Mouse (Mus musculus): ENCODE data around the gene Ntm. TPM values are rescaled to one million over a fixed set of nuclear protein-coding genes. Genes with fewer than 3 reads are reported as not detected.

Ntm gene
- polyA plus RNA-seq, 1 experiment = 0.48 TPM

GRCm38 (mm10) chr9:29791199-29791915 is 171.6 kb downstream of the Ntm start:
- no peaks in the 10 kb centered on the region for H3K4me1 ChIP-seq (ENCODE audit: control insufficient read depth, insufficient read depth, insufficient read length, low read length)
- H3K27ac ChIP-seq (replicated peaks; ENCODE audit: low read depth, low read length) = no peak overlapping the region
- H3K4me3 ChIP-seq (ENCODE audit: insufficient read depth, low read depth, low read length) = no peak overlapping the region

GRCm38 (mm10) chr9:29790017-29790416 is 172.9 kb downstream of the Ntm start:
- Histone ChIP-seq H3K4me3 (ENCODE audit: insufficient read depth, low read depth, low read length) (no peak overlapping the region), H3K27ac (replicated peaks; ENCODE audit: low read depth, low read length) (no peak overlapping the region), H3K4me1 (ENCODE audit: control insufficient read depth, insufficient read depth, insufficient read length, low read length) (no peaks in the 10 kb centered on the region)

GRCm38 (mm10) chr9:29788855-29789254 is 174.1 kb downstream of the Ntm start:
- H3K4me1 ChIP-seq (ENCODE audit: control insufficient read depth, insufficient read depth, insufficient read length, low read length) = no peaks in the 10 kb centered on the region
- H3K27ac ChIP-seq (replicated peaks; ENCODE audit: low read depth, low read length) = no peak overlapping the region
- no peak overlapping the region for H3K4me3 ChIP-seq (ENCODE audit: insufficient read depth, low read depth, low read length)

- Histone ChIP-seq H3K27ac (replicated peaks; ENCODE audit: low read depth, low read length) (no peak overlapping the region), H3K4me1 (ENCODE audit: control insufficient read depth, insufficient read depth, insufficient read length, low read length) (no peaks in the 10 kb centered on the region), H3K4me3 (ENCODE audit: insufficient read depth, low read depth, low read length) (no peak overlapping the region)
These were observed 175.5 kb downstream of the Ntm start for GRCm38 (mm10) chr9:29787408-29787807.

GRCm38 (mm10) chr9:29782697-29783096 is 180.2 kb downstream of the Ntm start:
- Histone ChIP-seq H3K4me3 (ENCODE audit: insufficient read depth, low read depth, low read length) (no peak overlapping the region), H3K4me1 (ENCODE audit: control insufficient read depth, insufficient read depth, insufficient read length, low read length) (no peaks in the 10 kb centered on the region), H3K27ac (replicated peaks; ENCODE audit: low read depth, low read length) (no peak overlapping the region)

- Histone ChIP-seq H3K4me3 (ENCODE audit: insufficient read depth, low read depth, low read length) (no peak overlapping the region), H3K27ac (replicated peaks; ENCODE audit: low read depth, low read length) (no peak overlapping the region), H3K4me1 (ENCODE audit: control insufficient read depth, insufficient read depth, insufficient read length, low read length) (no peaks in the 10 kb centered on the region)
These were observed 183.2 kb downstream of the Ntm start for GRCm38 (mm10) chr9:29779739-29780138.

- H3K4me3 ChIP-seq (ENCODE audit: insufficient read depth, low read depth, low read length) = no peak overlapping the region
- no peaks in the 10 kb centered on the region for H3K4me1 ChIP-seq (ENCODE audit: control insufficient read depth, insufficient read depth, insufficient read length, low read length)
- H3K27ac ChIP-seq (replicated peaks; ENCODE audit: low read depth, low read length) = no peak overlapping the region
These were observed 186.0 kb downstream of the Ntm start for GRCm38 (mm10) chr9:29776951-29777350.

GRCm38 (mm10) chr9:29776542-29776941 is 186.4 kb downstream of the Ntm start:
- no peaks in the 10 kb centered on the region for H3K4me1 ChIP-seq (ENCODE audit: control insufficient read depth, insufficient read depth, insufficient read length, low read length)
- no peak overlapping the region for H3K27ac ChIP-seq (replicated peaks; ENCODE audit: low read depth, low read length)
- no peak overlapping the region for H3K4me3 ChIP-seq (ENCODE audit: insufficient read depth, low read depth, low read length)

- no peaks in the 10 kb centered on the region for H3K4me1 ChIP-seq (ENCODE audit: control insufficient read depth, insufficient read depth, insufficient read length, low read length)
- no peak overlapping the region for H3K27ac ChIP-seq (replicated peaks; ENCODE audit: low read depth, low read length)
- no peak overlapping the region for H3K4me3 ChIP-seq (ENCODE audit: insufficient read depth, low read depth, low read length)
These were observed 186.9 kb downstream of the Ntm start for GRCm38 (mm10) chr9:29776030-29776429.

- H3K4me3 ChIP-seq (ENCODE audit: insufficient read depth, low read depth, low read length) = no peak overlapping the region
- H3K4me1 ChIP-seq (ENCODE audit: control insufficient read depth, insufficient read depth, insufficient read length, low read length) = no peaks in the 10 kb centered on the region
- H3K27ac ChIP-seq (replicated peaks; ENCODE audit: low read depth, low read length) = no peak overlapping the region
These were observed 190.1 kb downstream of the Ntm start for GRCm38 (mm10) chr9:29772625-29773388.

GRCm38 (mm10) chr9:29771870-29772269 is 191.1 kb downstream of the Ntm start:
- H3K27ac ChIP-seq (replicated peaks; ENCODE audit: low read depth, low read length) = no peak overlapping the region
- no peaks in the 10 kb centered on the region for H3K4me1 ChIP-seq (ENCODE audit: control insufficient read depth, insufficient read depth, insufficient read length, low read length)
- H3K4me3 ChIP-seq (ENCODE audit: insufficient read depth, low read depth, low read length) = no peak overlapping the region

GRCm38 (mm10) chr9:29771071-29771785 is 191.7 kb downstream of the Ntm start:
- Histone ChIP-seq H3K4me1 (ENCODE audit: control insufficient read depth, insufficient read depth, insufficient read length, low read length) (no peaks in the 10 kb centered on the region), H3K27ac (replicated peaks; ENCODE audit: low read depth, low read length) (no peak overlapping the region), H3K4me3 (ENCODE audit: insufficient read depth, low read depth, low read length) (no peak overlapping the region)

GRCm38 (mm10) chr9:29769361-29769760 is 193.6 kb downstream of the Ntm start:
- H3K27ac ChIP-seq (replicated peaks; ENCODE audit: low read depth, low read length) = no peak overlapping the region
- no peak overlapping the region for H3K4me3 ChIP-seq (ENCODE audit: insufficient read depth, low read depth, low read length)

GRCm38 (mm10) chr9:29765990-29766980 is 196.7 kb downstream of the Ntm start:
- H3K4me3 ChIP-seq (ENCODE audit: insufficient read depth, low read depth, low read length) = no peak overlapping the region
- H3K4me1 ChIP-seq (ENCODE audit: control insufficient read depth, insufficient read depth, insufficient read length, low read length) = no peaks in the 10 kb centered on the region
- H3K27ac ChIP-seq (replicated peaks; ENCODE audit: low read depth, low read length) = no peak overlapping the region

More at GRCm38 (mm10) chr9:29769361-29769760, 193.6 kb downstream of the Ntm start:
- H3K4me1 ChIP-seq (ENCODE audit: control insufficient read depth, insufficient read depth, insufficient read length, low read length) = no peaks in the 10 kb centered on the region
